Mouse (Mus musculus) spleen, adult 2 months (tissue): Measurements from ENCODE around the gene 1300017J02Rik.
"Not testable (repeated sequence)": the region's sequence is repeated elsewhere in the genome, so short reads cannot be mapped to it uniquely, and the experiment has no call there.

Experiments used
- CTCF ChIP-seq: fragments of 200-500 bp; IDR thresholded peaks from 2 replicates; pipeline ENCODE4 v1.5.1; 2011; ENCODE audit warnings: mild to moderate bottlenecking, inconsistent platforms; ENCODE audit not compliant: insufficient read depth, insufficient read length, insufficient replicate concordance; ENCODE audit errors: extremely low read depth
- POLR2A ChIP-seq: fragments of 200-500 bp; IDR thresholded peaks from 2 replicates; pipeline ENCODE4 v1.6.1; 2011; ENCODE audit warnings: low read depth, low read length, inconsistent platforms

DNA sequence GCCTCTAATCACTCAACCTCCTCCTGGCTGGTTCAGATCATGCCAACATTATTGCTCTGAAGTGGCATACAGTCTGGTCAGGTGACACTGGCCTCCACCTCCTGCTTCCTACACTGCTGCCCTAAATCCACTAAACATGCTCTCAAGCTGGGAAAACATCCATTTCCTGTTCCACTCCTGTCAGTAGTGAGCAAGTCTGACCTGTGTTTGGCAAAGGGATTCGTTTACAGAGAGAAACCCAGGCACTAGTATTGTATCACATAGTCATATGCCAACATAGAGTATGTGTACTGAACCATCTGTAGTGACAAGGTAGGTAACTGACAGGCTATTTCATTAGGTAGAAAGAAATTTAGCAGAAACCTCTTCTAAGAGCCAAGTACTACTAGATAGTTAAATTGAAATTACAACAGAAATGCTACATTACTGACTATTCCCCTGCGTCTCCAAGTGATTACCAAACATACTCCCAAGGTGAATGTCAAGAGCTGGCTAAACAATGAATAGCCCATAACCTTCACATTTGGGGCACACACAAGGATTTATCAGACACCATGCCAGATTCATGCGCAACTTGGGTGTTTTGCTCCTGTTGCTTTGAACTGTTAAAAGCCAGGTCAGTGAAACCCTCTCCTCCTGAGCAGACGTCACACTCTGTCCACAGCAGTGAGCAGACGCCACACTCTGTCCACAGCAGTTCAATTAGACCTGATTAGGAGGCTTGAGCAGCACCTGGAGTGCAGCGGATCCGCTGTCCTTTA is 48.8 kb upstream of the 1300017J02Rik start:
- not testable (repeated sequence) for TF ChIP-seq CTCF, POLR2A
